ENCODE assay signal across 9 mouse cellular contexts in the genomic region with DNA sequence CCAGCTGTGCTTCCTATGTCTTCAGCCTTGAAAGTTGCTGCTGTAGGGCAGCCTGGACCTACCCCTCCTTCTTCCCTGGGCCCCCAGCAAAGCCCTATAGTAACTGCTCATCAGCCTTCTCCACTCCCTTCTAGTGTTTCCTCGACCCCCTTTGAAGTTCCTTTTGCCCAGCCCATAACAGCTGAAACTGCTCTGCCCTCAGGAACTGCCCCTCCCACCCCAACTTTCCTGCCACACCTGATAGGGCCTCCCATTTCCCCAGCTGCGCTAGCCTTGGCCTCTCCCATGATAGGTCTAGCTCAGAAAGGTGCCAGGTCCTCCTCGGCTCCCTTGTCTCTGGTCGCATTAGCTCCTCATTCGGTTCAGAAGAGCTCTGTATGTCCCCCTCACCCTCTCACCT. TPM values are rescaled to one million over a fixed set of nuclear protein-coding genes. Genes with fewer than 3 reads are reported as not detected.
A peak's percentile ranks its signal among the peaks of the same experiment; 100 is the strongest.
DNase-seq lines count a peak whose midpoint lies in the region; ATAC-seq and TF ChIP-seq lines count a peak whose summit lies in the region.
"Had no signal": no experiment of that assay in that cellular context is flagged by ENCODE, and none has a peak within 500 bp of the region (broad histone marks: within the 10 kb centered on the region; RNA-seq: fewer than 3 reads in every experiment).

No protein-coding gene starts in this region.

- H3K9ac ChIP-seq in forebrain, embryonic 13.5 days = 0 out of 2 replicates have a peak overlapping the region, but pooled peaks have one; percentile 5
- H3K9ac ChIP-seq in forebrain, postnatal 0 days = no peak overlapping the region
- H3K9ac ChIP-seq in lung, embryonic 15.5 days = 0 out of 2 replicates have a peak overlapping the region, but pooled peaks have one; percentile 4
- H3K9ac ChIP-seq in heart, embryonic 16.5 days (ENCODE audit: low read length) = no peak overlapping the region

- no peaks in the 10 kb centered on the region for H3K9me3 ChIP-seq in forebrain, embryonic 13.5 days (replicated peaks)
- H3K9me3 ChIP-seq in forebrain, postnatal 0 days (ENCODE audit: low read length) = no peaks in the 10 kb centered on the region
- no peaks in the 10 kb centered on the region for H3K9me3 ChIP-seq in lung, embryonic 15.5 days
- H3K9me3 ChIP-seq in heart, embryonic 16.5 days (replicated peaks; ENCODE audit: control insufficient read depth, low read length) = no peaks in the 10 kb centered on the region

- H3K4me2 ChIP-seq in forebrain, embryonic 13.5 days = no peak overlapping the region
- H3K4me2 ChIP-seq in forebrain, postnatal 0 days (ENCODE audit: low read depth) = no peak overlapping the region
- H3K4me2 ChIP-seq in lung, embryonic 15.5 days = no peak overlapping the region; the same call in 1 of the 2 replicates
- H3K4me2 ChIP-seq in heart, embryonic 16.5 days (ENCODE audit: low read depth, low read length) = peak overlapping the region; percentile 43; the same call in 1 of the 2 replicates

- H3K27ac ChIP-seq in forebrain, embryonic 13.5 days = no peak overlapping the region
- no peak overlapping the region for H3K27ac ChIP-seq in forebrain, postnatal 0 days (ENCODE audit: low read depth, low read length)
- H3K27ac ChIP-seq in lung, embryonic 15.5 days = no peak overlapping the region
- 0 out of 2 replicates have a peak overlapping the region, but pooled peaks have one; percentile 12 for H3K27ac ChIP-seq in heart, embryonic 16.5 days (ENCODE audit: low read length)
- no peak overlapping the region; the same call in 1 of the 2 replicates for H3K27ac ChIP-seq in thymus, adult 2 months (ENCODE audit: control insufficient read depth, insufficient read depth, low read length)
- H3K27ac ChIP-seq: hindbrain, postnatal 0 days had no signal

- peaks cover 26% of the 10 kb centered on the region for H3K4me1 ChIP-seq in forebrain, embryonic 13.5 days
- H3K4me1 ChIP-seq in forebrain, postnatal 0 days (ENCODE audit: insufficient read depth) = peaks cover 20% of the 10 kb centered on the region; the same call in 1 of the 2 replicates
- H3K4me1 ChIP-seq in lung, embryonic 15.5 days = peaks cover 32% of the 10 kb centered on the region
- H3K4me1 ChIP-seq in heart, embryonic 16.5 days (ENCODE audit: control insufficient read depth, insufficient read depth, low read length) = peaks cover 63% of the 10 kb centered on the region
- peaks cover 40% of the 10 kb centered on the region for H3K4me1 ChIP-seq in thymus, adult 2 months (replicated peaks; ENCODE audit: control insufficient read depth, insufficient read depth, low read length)

- H3K4me3 ChIP-seq in forebrain, embryonic 13.5 days = no peak overlapping the region
- no peak overlapping the region for H3K4me3 ChIP-seq in forebrain, postnatal 0 days (ENCODE audit: low read depth, low read length)
- H3K4me3 ChIP-seq in lung, embryonic 15.5 days = no peak overlapping the region
- no peak overlapping the region for H3K4me3 ChIP-seq in heart, embryonic 16.5 days (ENCODE audit: low read length)
- no peak overlapping the region for H3K4me3 ChIP-seq in thymus, adult 2 months (ENCODE audit: control insufficient read depth, insufficient read depth, low read length)

- no peak for DNase-seq in forebrain, postnatal 0 days
- no peak for DNase-seq in lung, postnatal 25 days (ENCODE audit: low spot score)
- DNase-seq in thymus, adult 2 months = peak; percentile 43
- DNase-seq in layer of hippocampus, postnatal 36 days = no peak
- DNase-seq in adipocyte (ENCODE audit: low spot score) = no peak

- ATAC-seq in forebrain, embryonic 13.5 days = no peak
- ATAC-seq in forebrain, postnatal 0 days = no peak
- no peak for ATAC-seq in lung, embryonic 15.5 days (ENCODE audit: borderline replicate concordance, extremely low read depth, low FRiP score, low TSS enrichment)
- ATAC-seq in heart, embryonic 16.5 days (replicated peaks; ENCODE audit: extremely low read depth, insufficient read depth, low FRiP score) = no peak
- ATAC-seq: hindbrain, postnatal 0 days had no signal

- H3K36me3 ChIP-seq in forebrain, embryonic 13.5 days (ENCODE audit: poor library complexity, severe bottlenecking) = peaks cover 64% of the 10 kb centered on the region
- peaks cover 35% of the 10 kb centered on the region for H3K36me3 ChIP-seq in forebrain, postnatal 0 days (ENCODE audit: insufficient read depth)
- H3K36me3 ChIP-seq in lung, embryonic 15.5 days = peaks cover 39% of the 10 kb centered on the region
- H3K36me3 ChIP-seq in heart, embryonic 16.5 days (ENCODE audit: control insufficient read depth, insufficient read depth) = peaks cover 25% of the 10 kb centered on the region
- peaks cover 26% of the 10 kb centered on the region for H3K36me3 ChIP-seq in thymus, adult 2 months (ENCODE audit: control insufficient read depth, insufficient read depth, low read length)

- TF ChIP-seq CTCF in forebrain, postnatal 0 days (IDR thresholded peaks at IDR 0.05; ENCODE audit: low read depth) = no peak
- TF ChIP-seq CTCF in thymus, adult 2 months (IDR thresholded peaks at IDR 0.05; ENCODE audit: borderline replicate concordance, control insufficient read depth, extremely low read depth, insufficient read depth, low read length, poor library complexity) = no peak

- TF ChIP-seq POLR2A in thymus, adult 2 months (IDR thresholded peaks at IDR 0.05; ENCODE audit: control insufficient read depth, extremely low read depth, insufficient read depth, low read length, poor library complexity) = no peak

- WGBS in forebrain, embryonic 13.5 days = 74% methylated on average over 5 of the region's 5 CpGs
- WGBS in forebrain, postnatal 0 days = 71% methylated on average over 5 of the region's 5 CpGs
- WGBS in lung, embryonic 15.5 days = 38% methylated on average over 5 of the region's 5 CpGs
- WGBS in heart, embryonic 16.5 days = 41% methylated on average over 5 of the region's 5 CpGs
- WGBS in thymus, adult 2 months = 12% methylated on average over 5 of the region's 5 CpGs

- no peaks in the 10 kb centered on the region for H3K27me3 ChIP-seq in forebrain, embryonic 13.5 days
- H3K27me3 ChIP-seq in forebrain, postnatal 0 days (ENCODE audit: insufficient read depth, low read length) = no peaks in the 10 kb centered on the region
- H3K27me3 ChIP-seq in lung, embryonic 15.5 days = no peaks in the 10 kb centered on the region
- no peaks in the 10 kb centered on the region for H3K27me3 ChIP-seq in heart, embryonic 16.5 days (ENCODE audit: control insufficient read depth, insufficient read depth, low read length)
- H3K27me3 ChIP-seq in thymus, adult 2 months (ENCODE audit: control insufficient read depth, insufficient read depth, low read length) = no peaks in the 10 kb centered on the region

RNA-seq across cellular contexts. Expression of gene Naca, which starts 3.8 kb away (rescaled TPM):
- 715 and 810 TPM in 2 replicates for polyA plus RNA-seq in forebrain, embryonic 13.5 days (2015; fragmentation: Nextera tagmentation; extraction: Ambion mirVana)
- 630 and 780 TPM in 2 replicates for total RNA-seq in forebrain, postnatal 0 days (2014; rRNA removed)
- 527 and 662 TPM in 2 replicates for polyA plus RNA-seq in forebrain, postnatal 0 days (2015; fragmentation: Nextera tagmentation; extraction: Ambion mirVana)
- polyA plus RNA-seq in lung, embryonic 15.5 days (2015; fragmentation: Nextera tagmentation; extraction: Ambion mirVana) = 728 and 741 TPM in 2 replicates
- 419 and 441 TPM in 2 replicates for polyA plus RNA-seq in heart, embryonic 16.5 days (2015; fragmentation: Nextera tagmentation; extraction: Ambion mirVana)
- polyA plus RNA-seq in thymus, adult 2 months (2012; rRNA removed) = 204 and 209 TPM in 2 replicates
- 100 to 1,000 TPM; 338 to 342 TPM for total RNA-seq in layer of hippocampus, postnatal 36 days (2021)

RNA-seq across cellular contexts. Expression of gene Ptges3, which starts 19.6 kb away (rescaled TPM):
- 562 and 583 TPM in 2 replicates for polyA plus RNA-seq in forebrain, embryonic 13.5 days (2015; fragmentation: Nextera tagmentation; extraction: Ambion mirVana)
- 146 and 157 TPM in 2 replicates for total RNA-seq in forebrain, postnatal 0 days (2014; rRNA removed)
- polyA plus RNA-seq in forebrain, postnatal 0 days (2015; fragmentation: Nextera tagmentation; extraction: Ambion mirVana) = 439 and 454 TPM in 2 replicates
- 550 and 564 TPM in 2 replicates for polyA plus RNA-seq in lung, embryonic 15.5 days (2015; fragmentation: Nextera tagmentation; extraction: Ambion mirVana)
- polyA plus RNA-seq in heart, embryonic 16.5 days (2015; fragmentation: Nextera tagmentation; extraction: Ambion mirVana) = 263 and 278 TPM in 2 replicates
- 55.7 and 99.1 TPM in 2 replicates for polyA plus RNA-seq in thymus, adult 2 months (2012; rRNA removed)
- total RNA-seq in layer of hippocampus, postnatal 36 days (2021) = 100 to 1,000 TPM; 155 to 157 TPM

RNA-seq across cellular contexts. Expression of gene Prim1, which starts 24.2 kb away (rescaled TPM):
- 97.9 and 98.0 TPM in 2 replicates for polyA plus RNA-seq in forebrain, embryonic 13.5 days (2015; fragmentation: Nextera tagmentation; extraction: Ambion mirVana)
- 22.9 and 33.2 TPM in 2 replicates for total RNA-seq in forebrain, postnatal 0 days (2014; rRNA removed)
- polyA plus RNA-seq in forebrain, postnatal 0 days (2015; fragmentation: Nextera tagmentation; extraction: Ambion mirVana) = 35.5 and 37.3 TPM in 2 replicates
- 90.2 and 93.0 TPM in 2 replicates for polyA plus RNA-seq in lung, embryonic 15.5 days (2015; fragmentation: Nextera tagmentation; extraction: Ambion mirVana)
- 45.8 and 50.8 TPM in 2 replicates for polyA plus RNA-seq in heart, embryonic 16.5 days (2015; fragmentation: Nextera tagmentation; extraction: Ambion mirVana)
- polyA plus RNA-seq in thymus, adult 2 months (2012; rRNA removed) = 20.8 and 21.1 TPM in 2 replicates
- total RNA-seq in layer of hippocampus, postnatal 36 days (2021) = 1 to 10 TPM; 5.8 to 7.3 TPM

RNA-seq across cellular contexts. Expression of gene Hsd17b6, which starts 31.8 kb away (rescaled TPM):
- not detected in 2 replicates for polyA plus RNA-seq in forebrain, embryonic 13.5 days (2015; fragmentation: Nextera tagmentation; extraction: Ambion mirVana)
- not detected in 2 replicates for total RNA-seq in forebrain, postnatal 0 days (2014; rRNA removed)
- polyA plus RNA-seq in forebrain, postnatal 0 days (2015; fragmentation: Nextera tagmentation; extraction: Ambion mirVana) = not detected in 2 replicates
- not detected in 2 replicates for polyA plus RNA-seq in lung, embryonic 15.5 days (2015; fragmentation: Nextera tagmentation; extraction: Ambion mirVana)
- not detected in 2 replicates for polyA plus RNA-seq in heart, embryonic 16.5 days (2015; fragmentation: Nextera tagmentation; extraction: Ambion mirVana)
- polyA plus RNA-seq in thymus, adult 2 months (2012; rRNA removed) = 1.2 and 1.6 TPM in 2 replicates
- not detected for total RNA-seq in layer of hippocampus, postnatal 36 days (2021)
- total RNA-seq: hindbrain, postnatal 0 days had no signal
- polyA plus RNA-seq: hindbrain, postnatal 0 days had no signal

RNA-seq across cellular contexts. Expression of gene Atp5b, which starts 43.9 kb away (rescaled TPM):
- polyA plus RNA-seq in forebrain, embryonic 13.5 days (2015; fragmentation: Nextera tagmentation; extraction: Ambion mirVana) = 2,170 and 2,214 TPM in 2 replicates
- total RNA-seq in forebrain, postnatal 0 days (2014; rRNA removed) = 2,470 and 2,914 TPM in 2 replicates
- polyA plus RNA-seq in forebrain, postnatal 0 days (2015; fragmentation: Nextera tagmentation; extraction: Ambion mirVana) = 2,164 and 2,181 TPM in 2 replicates
- 2,263 and 2,267 TPM in 2 replicates for polyA plus RNA-seq in lung, embryonic 15.5 days (2015; fragmentation: Nextera tagmentation; extraction: Ambion mirVana)
- polyA plus RNA-seq in heart, embryonic 16.5 days (2015; fragmentation: Nextera tagmentation; extraction: Ambion mirVana) = 6,748 and 7,106 TPM in 2 replicates
- 3,947 and 4,074 TPM in 2 replicates for polyA plus RNA-seq in thymus, adult 2 months (2012; rRNA removed)
- total RNA-seq in layer of hippocampus, postnatal 36 days (2021) = 1,000 to 10,000 TPM; 1,628 to 1,744 TPM

Comparison
In these comparisons a context has a peak if more than half of its experiments do, and no peak if none do; other contexts are left out.
1. H3K9ac ChIP-seq: peak in forebrain, embryonic 13.5 days (single experiment) and lung, embryonic 15.5 days (single experiment); none in forebrain, postnatal 0 days (single experiment) and heart, embryonic 16.5 days (single experiment).